Mouse (Mus musculus) CH12F3 (cell line): ENCODE results near the gene Dst.

ENCODE experiments used
- in situ Hi-C: fragments of 300-500 bp; cut with MboI; formaldehyde crosslinking; loops from 2 replicates; pipeline ENCODE4 v1.14.3; 2020; ENCODE audit warnings: low sequenced_read_pairs

Dst gene

GRCm38 (mm10) chr1:34121157-34122015, 213.4 kb downstream of the Dst start:
- in situ Hi-C loops = no loop called here

GRCm38 (mm10) chr1:34122198-34122597, 214.2 kb downstream of the Dst start:
- in situ Hi-C loops = no loop called here

GRCm38 (mm10) chr1:34122905-34123304, 214.9 kb downstream of the Dst start:
- in situ Hi-C loops = no loop called here

GRCm38 (mm10) chr1:34123334-34123733, 215.3 kb downstream of the Dst start:
- in situ Hi-C loops = no loop called here

- in situ Hi-C loops = no loop called here
These were observed 216.4 kb downstream of the Dst start for GRCm38 (mm10) chr1:34124376-34124775.

GRCm38 (mm10) chr1:34125148-34125547, 217.1 kb downstream of the Dst start:
- in situ Hi-C loops = no loop called here

- in situ Hi-C loops = no loop called here
These were observed 219.9 kb downstream of the Dst start for GRCm38 (mm10) chr1:34127714-34128474.

GRCm38 (mm10) chr1:34128796-34129195, 220.8 kb downstream of the Dst start:
- in situ Hi-C loops = no loop called here

GRCm38 (mm10) chr1:34129691-34130090, 221.7 kb downstream of the Dst start:
- in situ Hi-C loops = no loop called here

GRCm38 (mm10) chr1:34130804-34131203, 222.8 kb downstream of the Dst start:
- in situ Hi-C loops = no loop called here

GRCm38 (mm10) chr1:34132875-34133274, 224.8 kb downstream of the Dst start:
- in situ Hi-C loops = no loop called here

- in situ Hi-C loops = no loop called here
These were observed 227.5 kb downstream of the Dst start for GRCm38 (mm10) chr1:34135535-34135934.

GRCm38 (mm10) chr1:34139191-34139853, 231.3 kb downstream of the Dst start:
- in situ Hi-C loops = no loop called here

- in situ Hi-C loops = no loop called here
These were observed 231.9 kb downstream of the Dst start for GRCm38 (mm10) chr1:34139871-34140471.

GRCm38 (mm10) chr1:34140686-34141085, 232.7 kb downstream of the Dst start:
- in situ Hi-C loops = no loop called here

- in situ Hi-C loops = no loop called here
These were observed 235.0 kb downstream of the Dst start for GRCm38 (mm10) chr1:34142951-34143580.

GRCm38 (mm10) chr1:34144826-34145225, 236.8 kb downstream of the Dst start:
- in situ Hi-C loops = no loop called here

- in situ Hi-C loops = no loop called here
These were observed 240.0 kb downstream of the Dst start for GRCm38 (mm10) chr1:34148039-34148438.

GRCm38 (mm10) chr1:34150416-34151093, 242.5 kb downstream of the Dst start:
- in situ Hi-C loops = no loop called here

- in situ Hi-C loops = no loop called here
These were observed 244.7 kb downstream of the Dst start for GRCm38 (mm10) chr1:34152683-34153082.
